Mouse (Mus musculus) liver, embryonic 16.5 days (tissue): ENCODE results near the gene Olfr1009. TPM values are rescaled to one million over a fixed set of nuclear protein-coding genes. Genes with fewer than 3 reads are reported as not detected.

Experiments used
- polyA plus RNA-seq: library from polyadenylated mRNA; unstranded; fragments of >200 nt; fragmentation: Nextera tagmentation; extraction: Ambion mirVana; gene quantifications from 2 replicates; pipeline ENCODE4 v1.2.1, GENCODE M21; 2015

Olfr1009 gene
- polyA plus RNA-seq, 1 experiment from 2014 or later, result not detected

Other genes with a start within 250 kb of the Olfr1009 start
- not detected in 2 replicates for gene 4833423E24Rik, start 196.4 kb upstream of the Olfr1009 start, polyA plus RNA-seq
- not detected in 2 replicates for gene Olfr996, start 136.2 kb upstream of the Olfr1009 start, polyA plus RNA-seq
- not detected in 2 replicates for gene Olfr998, start 126.5 kb upstream of the Olfr1009 start, polyA plus RNA-seq
- gene Olfr1000, start 103.5 kb upstream of the Olfr1009 start, polyA plus RNA-seq, result not detected in 2 replicates
- not detected in 2 replicates for gene Olfr1002, start 64.7 kb upstream of the Olfr1009 start, polyA plus RNA-seq
- gene Olfr154, start 51.0 kb upstream of the Olfr1009 start, polyA plus RNA-seq, result not detected in 2 replicates
- gene Olfr1006, start 36.7 kb upstream of the Olfr1009 start, polyA plus RNA-seq, result not detected in 2 replicates
- gene Olfr1008, start 26.0 kb upstream of the Olfr1009 start, polyA plus RNA-seq, result not detected in 2 replicates
- not detected in 2 replicates for gene Olfr1012, start 47.3 kb downstream of the Olfr1009 start, polyA plus RNA-seq
- not detected in 2 replicates for gene Olfr1013, start 51.7 kb downstream of the Olfr1009 start, polyA plus RNA-seq
- not detected in 2 replicates for gene Olfr1014, start 57.3 kb downstream of the Olfr1009 start, polyA plus RNA-seq
- gene Olfr1015, start 66.6 kb downstream of the Olfr1009 start, polyA plus RNA-seq, result not detected in 2 replicates
- not detected in 2 replicates for gene Olfr1016, start 87.1 kb downstream of the Olfr1009 start, polyA plus RNA-seq
- gene Olfr1018, start 103.1 kb downstream of the Olfr1009 start, polyA plus RNA-seq, result not detected in 2 replicates
- not detected in 2 replicates for gene Olfr1019, start 130.1 kb downstream of the Olfr1009 start, polyA plus RNA-seq
- not detected in 2 replicates for gene Olfr1020, start 131.6 kb downstream of the Olfr1009 start, polyA plus RNA-seq
- gene Olfr1022, start 153.2 kb downstream of the Olfr1009 start, polyA plus RNA-seq, result not detected in 2 replicates
- gene Olfr1023, start 170.2 kb downstream of the Olfr1009 start, polyA plus RNA-seq, result not detected in 2 replicates
- not detected in 2 replicates for gene Olfr1024, start 189.6 kb downstream of the Olfr1009 start, polyA plus RNA-seq
- gene Olfr1025-ps1, start 199.8 kb downstream of the Olfr1009 start, polyA plus RNA-seq, result not detected in 2 replicates
- not detected in 2 replicates for gene Olfr1026, start 206.1 kb downstream of the Olfr1009 start, polyA plus RNA-seq
- not detected in 2 replicates for gene Olfr1028, start 235.0 kb downstream of the Olfr1009 start, polyA plus RNA-seq